Mouse (Mus musculus) myocyte (in vitro differentiated cells): ENCODE results near the gene Lpar3.

Source experiments
- CEBPB ChIP-seq: IDR thresholded peaks from 2 replicates; pipeline ENCODE4 v1.6.1; 2011; ENCODE audit warnings: mild to moderate bottlenecking, moderate library complexity; ENCODE audit not compliant: poor library complexity, insufficient read depth, severe bottlenecking
- E2F4 ChIP-seq: IDR thresholded peaks from one replicate; pipeline ENCODE4 v1.6.1; 2011; ENCODE audit warnings: mild to moderate bottlenecking, control low read depth, moderate library complexity; ENCODE audit not compliant: insufficient read depth
- MYOG ChIP-seq, 3 experiments: IDR thresholded peaks; one replicate each; pipeline ENCODE4 v1.6.1; 2011; ENCODE audit warnings: control low read depth in 2 of 3, low read depth in 2 of 3, mild to moderate bottlenecking in 2 of 3; ENCODE audit not compliant: insufficient read length in 2 of 3, control insufficient read depth in 1 of 3, insufficient read depth in 1 of 3
- POLR2AphosphoS2 ChIP-seq: IDR thresholded peaks from one replicate; pipeline ENCODE4 v1.6.1; 2011; ENCODE audit warnings: low read depth, control low read depth; ENCODE audit not compliant: insufficient read length

- TF ChIP-seq POLR2AphosphoS2 (no peak), MYOG (IDR thresholded peaks at IDR 0.05; ENCODE audit: control insufficient read depth in 1 of 3, insufficient read depth in 1 of 3, insufficient read length in 2 of 3, low read depth in 2 of 3) (no peak), CEBPB (no peak), E2F4 (no peak)
These were observed 97.8 kb downstream of the Lpar3 start for GRCm38 (mm10) chr3:146318520-146318938.
